Mouse (Mus musculus) embryo, embryonic 11.5 days (tissue): ENCODE measurements around the gene Hk1.

Experiments used
- DNase-seq: peaks from one replicate; pipeline ENCODE4 v3.0.0-alpha.2; 2012; ENCODE audit warnings: low read depth, low spot score

The Hk1 gene

DNA sequence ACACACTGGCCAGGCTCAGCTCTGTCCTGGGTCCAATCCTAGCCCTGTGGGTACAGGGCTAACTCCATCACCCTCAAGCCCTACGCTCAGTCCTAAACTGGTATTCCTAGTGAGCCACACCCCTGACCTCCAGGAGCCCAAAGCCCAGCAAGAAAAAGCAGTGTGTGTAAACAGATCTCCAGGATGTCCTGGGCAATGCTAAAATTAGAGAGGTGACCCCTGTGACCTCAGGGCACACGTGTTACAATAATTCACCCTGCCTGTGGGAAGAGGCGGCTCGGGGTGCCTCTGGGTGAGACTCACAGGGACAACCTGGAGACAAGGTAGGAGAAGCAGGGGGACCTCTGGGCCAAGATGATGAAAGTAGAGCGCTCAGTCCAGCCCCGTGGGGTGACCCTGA is 155.5 kb downstream of the Hk1 start:
- DNase-seq = no peak

GRCm38 (mm10) chr10:62222777-62223176 is 156.9 kb downstream of the Hk1 start:
- no peak for DNase-seq

DNA sequence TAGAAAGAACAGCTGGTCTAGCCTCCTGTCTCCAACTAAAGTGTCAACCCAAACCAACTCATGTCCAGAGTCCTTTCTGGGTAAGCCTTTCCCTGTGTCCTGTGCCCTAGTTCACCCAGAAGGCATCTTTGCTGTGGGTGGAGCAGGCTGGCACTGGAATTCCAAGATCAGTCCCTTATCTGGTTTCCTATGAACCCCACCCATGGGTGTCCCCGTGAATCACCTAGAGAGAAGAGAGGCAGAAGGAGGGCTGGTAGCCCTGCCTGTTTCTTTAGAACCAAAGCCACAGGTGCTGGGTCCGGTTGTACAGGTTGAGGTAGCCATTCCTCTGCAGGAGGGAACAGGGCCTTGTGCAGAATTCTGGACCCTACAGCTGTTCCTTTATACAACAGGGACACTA is 158.1 kb downstream of the Hk1 start:
- DNase-seq = no peak

DNA sequence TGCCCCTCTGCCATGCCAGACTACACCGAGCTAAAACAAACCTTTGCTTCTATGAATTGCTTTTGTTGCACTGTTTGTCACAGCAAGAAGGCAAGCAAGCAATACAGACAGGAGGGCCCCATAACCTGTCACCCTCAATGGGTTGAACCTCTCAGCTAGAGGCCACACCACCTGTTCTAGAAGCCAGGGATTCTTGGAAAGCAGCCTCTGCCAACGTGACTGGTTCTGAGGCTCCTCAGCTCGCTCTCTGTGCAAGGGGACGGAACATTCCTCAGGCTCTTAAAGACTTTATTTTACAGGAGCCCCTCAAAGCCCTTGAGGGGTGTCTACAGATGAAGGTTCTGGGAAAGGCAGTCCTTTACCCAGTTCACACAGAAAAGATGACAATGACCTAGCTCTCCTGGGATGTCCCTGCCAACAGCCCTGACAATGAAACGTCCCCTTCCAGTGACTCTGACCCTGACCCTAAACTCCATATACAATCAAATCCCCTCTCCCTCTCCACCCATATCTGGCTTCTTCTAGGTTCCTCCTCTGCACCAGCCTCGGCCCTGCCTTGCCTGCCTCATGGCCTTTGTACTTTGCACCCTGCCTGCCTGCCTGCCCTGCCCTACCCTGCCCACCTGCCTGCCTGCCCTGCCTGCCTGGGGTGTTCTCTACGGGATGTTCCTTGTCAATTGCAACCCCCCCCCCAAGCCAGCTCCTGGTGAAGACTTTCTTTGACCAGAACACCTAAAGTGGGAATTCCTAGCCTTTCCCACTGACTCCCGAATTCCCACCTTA is 158.8 kb downstream of the Hk1 start:
- DNase-seq = no peak
